Mouse (Mus musculus): ENCODE results near the gene 5430419D17Rik. TPM values are rescaled to one million over a fixed set of nuclear protein-coding genes. Genes with fewer than 3 reads are reported as not detected.

Gene 5430419D17Rik
- polyA plus RNA-seq, 1 experiment from 2014 or later = 0.05 TPM

DNA sequence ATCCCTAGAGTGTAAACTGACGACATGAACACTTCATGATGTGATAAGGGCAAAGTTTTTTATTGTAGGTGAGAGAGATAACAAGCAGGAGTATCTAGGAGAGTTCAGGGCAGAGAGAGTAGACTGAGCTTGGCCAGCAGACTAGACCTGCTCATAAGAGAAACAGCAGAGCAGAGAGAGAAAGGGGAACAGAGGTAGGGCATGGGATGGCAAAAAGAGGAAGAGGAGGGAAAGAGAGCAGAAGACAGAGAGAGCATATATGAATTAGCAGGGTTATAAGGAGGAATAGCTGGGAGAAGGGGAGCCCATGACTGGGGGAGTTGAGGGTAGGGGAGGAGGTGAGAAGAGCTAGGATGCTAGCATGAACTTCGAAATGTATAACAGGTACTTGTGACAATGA is 157.5 kb downstream of the 5430419D17Rik start:
- WGBS = 60% methylated on average over 2 of the region's 2 CpGs
- no peaks in the 10 kb centered on the region for H3K9me3 ChIP-seq (replicated peaks; ENCODE audit: control insufficient read depth, low read length)

DNA sequence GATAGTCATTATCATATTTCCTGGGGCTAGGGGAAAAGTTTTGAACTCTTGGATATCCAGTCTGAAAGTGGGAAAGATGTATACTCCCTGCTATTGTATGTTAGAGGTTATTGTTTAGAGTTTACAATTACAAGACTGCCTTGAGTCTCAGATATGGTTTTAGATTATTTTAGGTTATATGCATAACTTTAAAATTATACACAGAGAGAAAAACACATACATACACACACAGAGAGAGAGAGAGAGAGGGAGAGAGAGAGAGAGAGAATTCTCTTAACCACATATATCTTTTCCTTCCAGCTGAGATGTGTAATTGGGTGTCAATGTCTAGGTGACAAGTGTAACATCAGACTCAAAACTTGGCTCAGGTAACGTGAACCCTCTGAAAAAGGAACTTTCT is 159.4 kb downstream of the 5430419D17Rik start, which contains the start of gene Fam24a:
Gene Fam24a (plus strand): TSS at position 301 of the 400 bp plus-strand sequence.
- 53% methylated on average over 1 of the region's 1 CpGs for WGBS
- ATAC-seq (ENCODE audit: insufficient read depth, low FRiP score) = no peak
- Histone ChIP-seq H3K27ac (ENCODE audit: low read length) (no peak within 1 kb of the TSS), H3K9ac (ENCODE audit: low read length) (no peak within 1 kb of the TSS), H3K4me1 (ENCODE audit: control insufficient read depth, insufficient read depth, low read length) (peaks cover 2% of the 10 kb centered on the region; the same call in 1 of the 2 replicates), H3K9me3 (replicated peaks; ENCODE audit: control insufficient read depth, low read length) (no peaks in the 10 kb centered on the region), H3K27me3 (ENCODE audit: control insufficient read depth, insufficient read depth, low read length) (no peaks in the 10 kb centered on the region), H3K4me2 (ENCODE audit: low read depth, low read length) (no peak within 1 kb of the TSS), H3K36me3 (ENCODE audit: control insufficient read depth, insufficient read depth, low read length) (no peaks in the 10 kb centered on the region), H3K4me3 (replicated peaks; ENCODE audit: low read length) (no peak within 1 kb of the TSS)

More for the DNA sequence above, 157.5 kb downstream of the 5430419D17Rik start:
- H3K9ac ChIP-seq (ENCODE audit: low read length) = no peak overlapping the region
- no peak overlapping the region for H3K4me2 ChIP-seq (ENCODE audit: low read depth, low read length)
- no peaks in the 10 kb centered on the region for H3K27me3 ChIP-seq (ENCODE audit: control insufficient read depth, insufficient read depth, low read length)
- no peaks in the 10 kb centered on the region for H3K36me3 ChIP-seq (ENCODE audit: control insufficient read depth, insufficient read depth, low read length)
- no peak overlapping the region for H3K27ac ChIP-seq (ENCODE audit: low read length)
- H3K4me1 ChIP-seq (ENCODE audit: control insufficient read depth, insufficient read depth, low read length) = no peaks in the 10 kb centered on the region
- no peak for ATAC-seq (ENCODE audit: insufficient read depth, low FRiP score)
- H3K4me3 ChIP-seq (replicated peaks; ENCODE audit: low read length) = no peak overlapping the region

DNA sequence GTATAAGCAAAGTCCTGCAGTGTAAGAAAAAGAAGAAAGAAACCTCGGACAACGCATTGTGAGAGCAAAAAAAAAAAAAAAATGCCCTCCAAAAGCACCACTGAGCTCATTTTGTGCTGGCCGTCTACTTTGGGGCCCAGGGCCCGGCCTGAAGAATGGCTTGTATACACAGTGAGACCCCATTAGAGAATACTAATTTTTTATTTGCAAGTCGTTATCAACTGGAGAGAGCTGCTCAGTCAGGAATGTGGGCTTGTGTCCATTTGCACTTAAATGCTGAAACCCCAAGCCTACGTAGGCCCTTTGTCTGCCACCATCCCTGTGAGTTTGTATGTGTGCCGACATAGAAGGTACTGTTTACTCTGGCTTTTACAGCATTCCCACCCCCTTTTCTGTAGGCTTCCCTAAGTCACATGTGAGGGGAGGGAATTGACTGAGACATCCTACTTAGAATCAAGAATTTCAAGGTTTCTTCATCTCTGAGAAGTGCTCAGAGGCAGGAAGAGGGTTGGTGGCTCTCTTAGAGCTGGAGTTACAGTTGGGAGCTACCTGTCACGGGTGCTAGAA is 163.4 kb downstream of the 5430419D17Rik start:
- no peak overlapping the region for H3K4me3 ChIP-seq (replicated peaks; ENCODE audit: low read length)
- H3K9me3 ChIP-seq (replicated peaks; ENCODE audit: control insufficient read depth, low read length) = no peaks in the 10 kb centered on the region
- no peak; the same call in 1 of the 2 replicates for ATAC-seq (ENCODE audit: insufficient read depth, low FRiP score)
- no peaks in the 10 kb centered on the region for H3K36me3 ChIP-seq (ENCODE audit: control insufficient read depth, insufficient read depth, low read length)
- H3K4me2 ChIP-seq (ENCODE audit: low read depth, low read length) = no peak overlapping the region
- H3K27ac ChIP-seq (ENCODE audit: low read length) = peak overlapping the region; percentile 15; the same call in 1 of the 2 replicates
- H3K4me1 ChIP-seq (ENCODE audit: control insufficient read depth, insufficient read depth, low read length) = peaks cover 2% of the 10 kb centered on the region; the same call in 1 of the 2 replicates
- WGBS = 35% methylated on average over 8 of the region's 8 CpGs
- H3K27me3 ChIP-seq (ENCODE audit: control insufficient read depth, insufficient read depth, low read length) = no peaks in the 10 kb centered on the region
- no peak overlapping the region for H3K9ac ChIP-seq (ENCODE audit: low read length)

DNA sequence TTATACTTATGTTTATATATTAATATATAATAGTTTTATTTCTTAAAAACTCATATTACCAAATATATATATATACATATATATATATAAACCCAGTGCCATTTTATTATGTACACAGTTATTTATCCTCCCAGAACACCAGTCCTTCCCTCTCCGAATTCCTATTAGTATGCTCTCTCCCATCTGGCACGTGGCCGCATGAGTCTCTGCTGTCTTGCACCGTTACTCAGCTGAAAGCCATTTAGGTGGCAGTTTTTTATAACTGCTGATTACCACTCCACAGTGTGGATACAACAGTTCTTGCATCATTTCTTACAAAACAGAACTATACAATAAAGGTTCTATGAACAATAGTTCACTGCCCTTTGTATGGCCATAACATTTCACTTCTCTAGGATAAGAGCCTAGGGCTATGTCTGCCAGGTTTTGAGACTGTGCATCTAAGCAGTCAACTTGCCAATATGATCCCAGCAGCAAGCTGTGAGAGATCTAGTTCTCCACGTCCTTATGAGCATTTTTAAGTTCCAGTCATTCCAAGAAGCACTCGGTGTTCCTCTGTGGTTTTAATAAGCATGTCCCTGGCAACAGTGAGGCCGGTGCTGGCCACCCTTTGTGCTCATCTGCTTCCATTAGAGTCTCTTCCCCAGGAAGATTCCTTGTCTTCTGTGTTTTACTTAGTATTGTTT is 171.8 kb downstream of the 5430419D17Rik start:
- no peak overlapping the region for H3K9ac ChIP-seq (ENCODE audit: low read length)
- no peak overlapping the region for H3K27ac ChIP-seq (ENCODE audit: low read length)
- ATAC-seq (ENCODE audit: insufficient read depth, low FRiP score) = no peak
- no peaks in the 10 kb centered on the region for H3K27me3 ChIP-seq (ENCODE audit: control insufficient read depth, insufficient read depth, low read length)
- no peaks in the 10 kb centered on the region for H3K4me1 ChIP-seq (ENCODE audit: control insufficient read depth, insufficient read depth, low read length)
- no peak overlapping the region for H3K4me2 ChIP-seq (ENCODE audit: low read depth, low read length)
- no peaks in the 10 kb centered on the region for H3K9me3 ChIP-seq (replicated peaks; ENCODE audit: control insufficient read depth, low read length)
- peaks cover 18% of the 10 kb centered on the region for H3K36me3 ChIP-seq (ENCODE audit: control insufficient read depth, insufficient read depth, low read length)
- H3K4me3 ChIP-seq (replicated peaks; ENCODE audit: low read length) = no peak overlapping the region
- 80% methylated on average over 7 of the region's 7 CpGs for WGBS

Other genes starting within 250 kb of the 5430419D17Rik start
- gene Htra1, start 238.3 kb upstream of the 5430419D17Rik start, polyA plus RNA-seq (2015; fragmentation: Nextera tagmentation; extraction: Ambion mirVana) = 30.3 and 32.2 TPM in 2 replicates
- gene Dmbt1, start 142.3 kb upstream of the 5430419D17Rik start, polyA plus RNA-seq (2015; fragmentation: Nextera tagmentation; extraction: Ambion mirVana) = 68.6 and 80.4 TPM in 2 replicates
- gene 4933402N03Rik, start 28.1 kb upstream of the 5430419D17Rik start, polyA plus RNA-seq (2015; fragmentation: Nextera tagmentation; extraction: Ambion mirVana) = not detected in 2 replicates
- gene Cuzd1, start 147.9 kb downstream of the 5430419D17Rik start, polyA plus RNA-seq (2015; fragmentation: Nextera tagmentation; extraction: Ambion mirVana) = 1.3 and 2.3 TPM in 2 replicates
- gene Fam24b, start 155.1 kb downstream of the 5430419D17Rik start, polyA plus RNA-seq (2015; fragmentation: Nextera tagmentation; extraction: Ambion mirVana) = not detected in 2 replicates
- gene Fam24a, start 159.5 kb downstream of the 5430419D17Rik start, polyA plus RNA-seq (2015; fragmentation: Nextera tagmentation; extraction: Ambion mirVana) = not detected in 2 replicates
- gene 2310057M21Rik, start 188.4 kb downstream of the 5430419D17Rik start, polyA plus RNA-seq (2015; fragmentation: Nextera tagmentation; extraction: Ambion mirVana) = 21.4 and 21.7 TPM in 2 replicates
- 64.7 and 77.5 TPM in 2 replicates for gene Pstk, start 196.7 kb downstream of the 5430419D17Rik start, polyA plus RNA-seq (2015; fragmentation: Nextera tagmentation; extraction: Ambion mirVana)
- 11.6 and 14.4 TPM in 2 replicates for gene Ikzf5, start 236.1 kb downstream of the 5430419D17Rik start, polyA plus RNA-seq (2015; fragmentation: Nextera tagmentation; extraction: Ambion mirVana)
- 115 and 117 TPM in 2 replicates for gene Acadsb, start 236.2 kb downstream of the 5430419D17Rik start, polyA plus RNA-seq (2015; fragmentation: Nextera tagmentation; extraction: Ambion mirVana)